Mouse (Mus musculus) forelimb bud, embryonic 11.5 days (tissue): Measurements from ENCODE around the gene Ttc39b.

ENCODE experiments used
- DNase-seq: peaks from one replicate; pipeline ENCODE4 v3.0.0-alpha.2; 2012; ENCODE audit warnings: low read depth, low spot score

Gene Ttc39b

GRCm38 (mm10) chr4:83317826-83318348 lies 6.2 kb downstream of the Ttc39b start:
- DNase-seq = no peak

- no peak for DNase-seq
Observed at GRCm38 (mm10) chr4:83316718-83317117, 7.3 kb downstream of the Ttc39b start.

- no peak for DNase-seq
Observed at GRCm38 (mm10) chr4:83315930-83316329, 8.1 kb downstream of the Ttc39b start.

GRCm38 (mm10) chr4:83314922-83315881 lies 8.9 kb downstream of the Ttc39b start:
- no peak for DNase-seq

GRCm38 (mm10) chr4:83314261-83314793 lies 9.7 kb downstream of the Ttc39b start:
- DNase-seq = no peak

- DNase-seq = no peak
Observed at GRCm38 (mm10) chr4:83312336-83312735, 11.7 kb downstream of the Ttc39b start.

GRCm38 (mm10) chr4:83311481-83311880 lies 12.6 kb downstream of the Ttc39b start:
- DNase-seq = no peak

- DNase-seq = no peak
Observed at GRCm38 (mm10) chr4:83310990-83311389, 13.1 kb downstream of the Ttc39b start.

- no peak for DNase-seq
Observed at GRCm38 (mm10) chr4:83308914-83309313, 15.1 kb downstream of the Ttc39b start.

- DNase-seq = no peak
Observed at GRCm38 (mm10) chr4:83307686-83308469, 16.2 kb downstream of the Ttc39b start.

GRCm38 (mm10) chr4:83306879-83307278 lies 17.2 kb downstream of the Ttc39b start:
- DNase-seq = no peak

GRCm38 (mm10) chr4:83305099-83305498 lies 19.0 kb downstream of the Ttc39b start:
- no peak for DNase-seq

- peak; percentile 83 for DNase-seq
Observed at GRCm38 (mm10) chr4:83302887-83303827, 20.9 kb downstream of the Ttc39b start.

GRCm38 (mm10) chr4:83302123-83302737 lies 21.8 kb downstream of the Ttc39b start:
- no peak for DNase-seq

GRCm38 (mm10) chr4:83301713-83302112 lies 22.3 kb downstream of the Ttc39b start:
- no peak for DNase-seq

GRCm38 (mm10) chr4:83284768-83285350 lies 39.2 kb downstream of the Ttc39b start:
- peak; percentile 52 for DNase-seq

- DNase-seq = peak; percentile 43
Observed at GRCm38 (mm10) chr4:83283973-83284767, 39.9 kb downstream of the Ttc39b start.

GRCm38 (mm10) chr4:83282424-83282823 lies 41.6 kb downstream of the Ttc39b start:
- DNase-seq = no peak

- no peak for DNase-seq
Observed at GRCm38 (mm10) chr4:83279236-83279635, 44.8 kb downstream of the Ttc39b start.
